35 mouse cellular contexts compared by ENCODE assay signal in the genomic region with DNA sequence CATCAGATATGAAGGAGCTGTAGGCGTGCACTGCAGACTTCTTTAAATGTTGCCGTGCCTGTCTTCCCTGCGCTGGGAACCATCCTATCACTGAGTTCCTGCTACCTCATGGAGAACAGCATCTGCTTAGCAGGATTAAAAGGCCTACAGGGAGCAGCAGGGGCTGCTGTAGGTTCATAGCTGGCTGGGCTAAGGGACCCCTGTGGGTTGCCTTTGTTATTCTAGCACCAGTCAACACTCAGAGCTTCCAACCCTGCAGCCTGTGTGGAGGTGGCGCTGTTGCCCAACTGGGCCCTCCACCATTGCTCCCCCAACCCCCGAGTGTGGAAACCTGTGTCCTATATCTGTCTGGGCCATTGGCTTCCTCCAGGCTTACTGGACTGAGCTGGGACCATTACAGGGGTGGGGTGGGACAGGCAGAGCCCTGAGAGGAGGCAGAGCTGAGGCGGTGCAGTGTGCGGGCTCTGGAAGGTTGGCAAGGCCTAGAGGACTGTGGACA. TPM values are rescaled to one million over a fixed set of nuclear protein-coding genes. Genes with fewer than 3 reads are reported as not detected.
A peak's percentile ranks its signal among the peaks of the same experiment; 100 is the strongest.
DNase-seq lines count a peak whose midpoint lies in the region; ATAC-seq and TF ChIP-seq lines count a peak whose summit lies in the region.
"Had no signal": no experiment of that assay in that cellular context is flagged by ENCODE, and none has a peak within 500 bp of the region (broad histone marks: within the 10 kb centered on the region; RNA-seq: fewer than 3 reads in every experiment).

No protein-coding gene starts in this region.

- no peaks in the 10 kb centered on the region for H3K27me3 ChIP-seq in ES-Bruce4 (ENCODE audit: control insufficient read depth, insufficient read depth, low read length, poor library complexity, severe bottlenecking)
- H3K27me3 ChIP-seq in stomach, postnatal 0 days (ENCODE audit: control insufficient read depth, insufficient read depth, low read length) = no peaks in the 10 kb centered on the region
- H3K27me3 ChIP-seq: forebrain, embryonic 13.5 days; heart, embryonic 15.5 days; midbrain, embryonic 15.5 days; neural tube, embryonic 12.5 days had no signal

- TF ChIP-seq POLR2A in ES-Bruce4 (IDR thresholded peaks at IDR 0.05; ENCODE audit: insufficient read depth, low read length) = no peak

- ATAC-seq in stomach, postnatal 0 days (ENCODE audit: low FRiP score, low TSS enrichment) = no peak
- ATAC-seq: forebrain, embryonic 13.5 days; intestine, embryonic 16.5 days; midbrain, embryonic 15.5 days had no signal

- no peak overlapping the region for H3K4me3 ChIP-seq in ES-Bruce4 (ENCODE audit: low read depth, low read length)
- 0 out of 2 replicates have a peak overlapping the region, but pooled peaks have one; percentile 6 for H3K4me3 ChIP-seq in stomach, postnatal 0 days (ENCODE audit: low read depth, low read length)
- no peak overlapping the region for H3K4me3 ChIP-seq in left cerebral cortex, adult 2 months
- H3K4me3 ChIP-seq: forebrain, embryonic 13.5 days; heart, embryonic 10.5 days; heart, embryonic 15.5 days; midbrain, embryonic 15.5 days; neural tube, embryonic 12.5 days had no signal

- no peak overlapping the region for H3K27ac ChIP-seq in ES-Bruce4 (ENCODE audit: insufficient read depth, low read length)
- no peak overlapping the region for H3K27ac ChIP-seq in stomach, postnatal 0 days (replicated peaks)
- no peak overlapping the region for H3K27ac ChIP-seq in left cerebral cortex, adult 2 months
- H3K27ac ChIP-seq: forebrain, embryonic 13.5 days; heart, embryonic 10.5 days; heart, embryonic 15.5 days; kidney, postnatal 0 days; liver, embryonic 14.5 days; macrophage; midbrain, embryonic 15.5 days; neural tube, embryonic 12.5 days had no signal

- H3K36me3 ChIP-seq in ES-Bruce4 (ENCODE audit: control insufficient read depth, insufficient read depth, low read length, poor library complexity, severe bottlenecking) = no peaks in the 10 kb centered on the region
- no peaks in the 10 kb centered on the region for H3K36me3 ChIP-seq in stomach, postnatal 0 days (ENCODE audit: control insufficient read depth, insufficient read depth, low read length)
- H3K36me3 ChIP-seq: heart, embryonic 10.5 days; heart, embryonic 15.5 days; midbrain, embryonic 15.5 days; neural tube, embryonic 12.5 days had no signal

- peak; percentile 43 for TF ChIP-seq CTCF in ES-Bruce4 (IDR thresholded peaks at IDR 0.05; ENCODE audit: low read depth, low read length)
- no peak for TF ChIP-seq CTCF in stomach, postnatal 0 days (IDR thresholded peaks at IDR 0.05; ENCODE audit: low read depth)
- no peak for TF ChIP-seq CTCF in left cerebral cortex, adult 2 months (IDR thresholded peaks at IDR 0.05)

- no peaks in the 10 kb centered on the region for H3K4me1 ChIP-seq in ES-Bruce4 (ENCODE audit: control insufficient read depth, insufficient read depth, low read length)
- H3K4me1 ChIP-seq in stomach, postnatal 0 days (replicated peaks; ENCODE audit: control insufficient read depth, insufficient read depth) = no peaks in the 10 kb centered on the region
- H3K4me1 ChIP-seq: forebrain, embryonic 13.5 days; heart, embryonic 10.5 days; heart, embryonic 15.5 days; midbrain, embryonic 15.5 days; neural tube, embryonic 12.5 days had no signal

- H3K9me3 ChIP-seq in ES-Bruce4 (replicated peaks; ENCODE audit: control insufficient read depth, insufficient read depth, low read length, poor library complexity, severe bottlenecking) = no peaks in the 10 kb centered on the region
- no peaks in the 10 kb centered on the region for H3K9me3 ChIP-seq in stomach, postnatal 0 days (ENCODE audit: control insufficient read depth, low read length)
- H3K9me3 ChIP-seq: forebrain, embryonic 13.5 days; heart, embryonic 10.5 days; heart, embryonic 15.5 days; midbrain, embryonic 15.5 days; neural tube, embryonic 12.5 days had no signal

- peak overlapping the region; percentile 27; the same call in 1 of the 2 replicates for H3K4me2 ChIP-seq in stomach, postnatal 0 days (replicated peaks; ENCODE audit: low read depth)
- H3K4me2 ChIP-seq: forebrain, embryonic 13.5 days; heart, embryonic 15.5 days; midbrain, embryonic 15.5 days; neural tube, embryonic 12.5 days had no signal

- peak; percentile 18 for DNase-seq in left cerebral cortex, postnatal 4 days
- no peak for DNase-seq in left cerebral cortex, adult 18-20 months (ENCODE audit: low spot score in 2 of 2)
- DNase-seq in ZHBTc4 (ENCODE audit: low read depth, low spot score) = peak; percentile 67
- DNase-seq in stomach, postnatal 0 days (ENCODE audit: low spot score) = no peak
- no peak for DNase-seq in left cerebral cortex, adult 2 months (ENCODE audit: extremely low spot score in 1 of 2, low spot score in 2 of 2)
- no peak for DNase-seq in left cerebral cortex, adult 11 months (ENCODE audit: low spot score)
- DNase-seq: adrenal gland, postnatal 25 days; cerebellum, adult 11-12 months; cerebellum, adult 9-11 months; gastrocnemius, postnatal 14 days; heart, adult 11 months; kidney, adult 8-10 months; liver; lung, adult 2 months; lung, postnatal 10 days; right cerebral cortex, postnatal 14 days; thymus, postnatal 25 days had no signal

- intact Hi-C loops in left cerebral cortex, postnatal 4 days (cut with DNase I) = no loop called here
- intact Hi-C loops in left cerebral cortex, adult 2 months (cut with DNase I) = no loop called here

- 60% methylated on average over 7 of the region's 7 CpGs for WGBS in stomach, postnatal 0 days

- no peak for TF ChIP-seq EP300 in ES-Bruce4 (IDR thresholded peaks at IDR 0.05; ENCODE audit: insufficient read depth, low read depth, low read length)
- no peak for TF ChIP-seq EP300 in stomach, postnatal 0 days (optimal IDR thresholded peaks at IDR 0.05)

- no peak overlapping the region for H3K9ac ChIP-seq in ES-Bruce4 (ENCODE audit: low read depth, poor library complexity, severe bottlenecking)
- no peak overlapping the region for H3K9ac ChIP-seq in stomach, postnatal 0 days (ENCODE audit: low read length)
- H3K9ac ChIP-seq: forebrain, embryonic 13.5 days; heart, embryonic 15.5 days; liver, embryonic 14.5 days; midbrain, embryonic 15.5 days; neural tube, embryonic 12.5 days had no signal

RNA-seq across cellular contexts. Expression of gene Krtdap, which starts 10.6 kb away (rescaled TPM):
- not detected for total RNA-seq in left cerebral cortex, postnatal 4 days (2021)
- total RNA-seq in left cerebral cortex, adult 18-20 months (2021) = not detected
- polyA plus RNA-seq in ES-Bruce4 (2011; ENCODE audit: insufficient read depth, insufficient read length, low read depth, missing spikeins) = 5.0 and 9.1 TPM in 2 replicates
- polyA plus RNA-seq in stomach, postnatal 0 days (2015; fragmentation: Nextera tagmentation; extraction: Ambion mirVana) = 12,744 and 13,054 TPM in 2 replicates
- total RNA-seq in left cerebral cortex, adult 2 months (2021) = not detected
- total RNA-seq: adrenal gland, postnatal 25 days; heart, postnatal 25 days; left cerebral cortex, adult 8-10 months; left cerebral cortex, postnatal 36 days had no signal
- polyA plus RNA-seq: cortical plate, adult 2 months; forebrain, embryonic 13.5 days; heart, embryonic 10.5 days; hindbrain, embryonic 11.5 days; liver, embryonic 14.5 days; macrophage; neural tube, embryonic 12.5 days; small intestine, adult 2 months had no signal

RNA-seq across cellular contexts. Expression of gene Dmkn, which starts 13.6 kb away (rescaled TPM):
- 1 to 10 TPM; 1.4 to 1.7 TPM for total RNA-seq in left cerebral cortex, postnatal 4 days (2021)
- total RNA-seq in left cerebral cortex, adult 18-20 months (2021) = 1 to 10 TPM; 1.9 to 4.0 TPM
- 0.70 and 0.99 TPM in 2 replicates for polyA plus RNA-seq in ES-Bruce4 (2011; ENCODE audit: insufficient read depth, insufficient read length, low read depth, missing spikeins)
- polyA plus RNA-seq in stomach, postnatal 0 days (2015; fragmentation: Nextera tagmentation; extraction: Ambion mirVana) = 1,959 and 2,038 TPM in 2 replicates
- 1 to 10 TPM; 1.9 to 2.1 TPM for total RNA-seq in left cerebral cortex, adult 2 months (2021)
- polyA plus RNA-seq: forebrain, embryonic 13.5 days had no signal

RNA-seq across cellular contexts. Expression of gene Sbsn, which starts 25.9 kb away (rescaled TPM):
- total RNA-seq in left cerebral cortex, postnatal 4 days (2021) = 10 to 100 TPM in 1 of 2 experiments, 1 to 10 TPM in 1; 8.5 to 12.2 TPM
- total RNA-seq in left cerebral cortex, adult 18-20 months (2021) = 10 to 100 TPM in 1 of 2 experiments, 1 to 10 TPM in 1; 8.2 to 12.9 TPM
- polyA plus RNA-seq in ES-Bruce4 (2011; ENCODE audit: insufficient read depth, insufficient read length, low read depth, missing spikeins) = 12.4 and 14.6 TPM in 2 replicates
- 438 and 453 TPM in 2 replicates for polyA plus RNA-seq in stomach, postnatal 0 days (2015; fragmentation: Nextera tagmentation; extraction: Ambion mirVana)
- total RNA-seq in left cerebral cortex, adult 2 months (2021) = 1 to 10 TPM; 7.8 to 8.7 TPM

RNA-seq across cellular contexts. Expression of gene Gapdhs, which starts 33.6 kb away (rescaled TPM):
- total RNA-seq in left cerebral cortex, postnatal 4 days (2021) = not detected
- not detected for total RNA-seq in left cerebral cortex, adult 18-20 months (2021)
- polyA plus RNA-seq in ES-Bruce4 (2011; ENCODE audit: insufficient read depth, insufficient read length, low read depth, missing spikeins) = not detected in 2 replicates
- polyA plus RNA-seq in stomach, postnatal 0 days (2015; fragmentation: Nextera tagmentation; extraction: Ambion mirVana) = 0.27 and 0.30 TPM in 2 replicates
- total RNA-seq in left cerebral cortex, adult 2 months (2021) = not detected
- total RNA-seq: adrenal gland, postnatal 25 days; ES-E14; gastrocnemius, postnatal 14 days; heart, postnatal 25 days; left cerebral cortex, adult 8-10 months had no signal
- polyA plus RNA-seq: cortical plate, adult 2 months; heart, embryonic 15.5 days; large intestine, adult 2 months; liver, embryonic 14.5 days; macrophage; small intestine, adult 2 months had no signal

RNA-seq across cellular contexts. Expression of gene Ffar2, which starts 46.4 kb away (rescaled TPM):
- total RNA-seq in left cerebral cortex, postnatal 4 days (2021) = not detected
- not detected for total RNA-seq in left cerebral cortex, adult 18-20 months (2021)
- polyA plus RNA-seq in ES-Bruce4 (2011; ENCODE audit: insufficient read depth, insufficient read length, low read depth, missing spikeins) = not detected in 2 replicates
- polyA plus RNA-seq in stomach, postnatal 0 days (2015; fragmentation: Nextera tagmentation; extraction: Ambion mirVana) = 1.7 TPM in 2 replicates
- total RNA-seq in left cerebral cortex, adult 2 months (2021) = not detected
- total RNA-seq: ES-E14; left cerebral cortex, adult 8-10 months; left cerebral cortex, postnatal 36 days had no signal
- polyA plus RNA-seq: forebrain, embryonic 13.5 days; midbrain, embryonic 15.5 days had no signal

Comparison
In these comparisons a context has a peak if more than half of its experiments do, and no peak if none do; other contexts are left out.
1. DNase-seq: peak in left cerebral cortex, postnatal 4 days (single experiment) and ZHBTc4 (single experiment); none in left cerebral cortex, adult 18-20 months (0 of 2), stomach, postnatal 0 days (single experiment), left cerebral cortex, adult 2 months (0 of 2) and left cerebral cortex, adult 11 months (single experiment).